8 mouse cellular contexts compared by ENCODE assay signal in the genomic region with DNA sequence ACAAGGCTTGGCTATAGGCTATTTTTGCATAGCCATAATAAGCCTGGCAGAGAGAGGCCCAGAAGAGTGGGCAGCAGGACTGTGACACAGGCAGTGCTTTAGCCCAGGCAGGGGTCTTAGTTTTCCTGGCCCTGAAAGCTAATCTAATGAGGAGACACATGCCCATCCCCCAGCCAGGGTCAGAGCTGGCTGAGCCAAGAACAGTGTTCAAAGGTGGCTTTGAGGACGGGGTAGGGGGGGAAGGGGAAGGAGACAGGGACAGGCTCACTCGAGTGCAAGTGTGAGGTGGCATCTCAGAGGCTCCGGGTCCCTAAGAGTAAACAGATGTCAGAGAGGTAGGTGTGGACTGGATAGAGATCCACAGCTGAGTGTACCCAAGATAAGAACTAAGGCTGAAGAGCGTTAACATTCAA. TPM values are rescaled to one million over a fixed set of nuclear protein-coding genes. Genes with fewer than 3 reads are reported as not detected.
DNase-seq lines count a peak whose midpoint lies in the region; ATAC-seq and TF ChIP-seq lines count a peak whose summit lies in the region.

No protein-coding gene starts in this region.

- peak; percentile 50 for DNase-seq in CD4-positive, CD25-positive, alpha-beta regulatory T cell, adult 2 months (ENCODE audit: low read depth, low spot score)
- peak; percentile 51 for DNase-seq in A20 (ENCODE audit: low read depth, low spot score)
- DNase-seq in forebrain, embryonic 14.5 days (ENCODE audit: low spot score), result no peak
- DNase-seq in kidney, postnatal 0 days (ENCODE audit: low spot score), result no peak
- no peak for DNase-seq in spleen, postnatal 36 days (ENCODE audit: low spot score in 2 of 2)
- no peak for DNase-seq in right cerebral cortex, postnatal 4 days

- H3K27ac ChIP-seq in forebrain, embryonic 14.5 days (ENCODE audit: low read depth, low read length), result peak overlapping the region; percentile 65; the same call in 1 of the 2 replicates
- H3K27ac ChIP-seq in kidney, postnatal 0 days, result peak overlapping the region; percentile 96

- H3K9ac ChIP-seq in forebrain, embryonic 14.5 days (ENCODE audit: low read length), result no peak overlapping the region
- 0 out of 2 replicates have a peak overlapping the region, but pooled peaks have one; percentile 28 for H3K9ac ChIP-seq in kidney, postnatal 0 days (ENCODE audit: low read depth, low read length)

- WGBS in forebrain, embryonic 14.5 days, result 5% methylated on average over 4 of the region's 4 CpGs
- 8% methylated on average over 4 of the region's 4 CpGs for WGBS in kidney, postnatal 0 days

- H3K79me2 ChIP-seq in myocyte (ENCODE audit: control insufficient read depth, insufficient read depth), result peaks cover 39% of the 10 kb centered on the region

- 0 out of 2 replicates have a peak, but pooled peaks cover 4% of the 10 kb centered on the region for H3K27me3 ChIP-seq in forebrain, embryonic 14.5 days (replicated peaks; ENCODE audit: control insufficient read depth, insufficient read depth, low read length)
- H3K27me3 ChIP-seq in kidney, postnatal 0 days (ENCODE audit: insufficient read depth, low read length), result no peaks in the 10 kb centered on the region
- no peaks in the 10 kb centered on the region for H3K27me3 ChIP-seq in myocyte (ENCODE audit: control insufficient read depth, insufficient read depth, insufficient read length)

- H3K36me3 ChIP-seq in forebrain, embryonic 14.5 days (ENCODE audit: control insufficient read depth, insufficient read depth, low read length), result no peaks in the 10 kb centered on the region
- no peaks in the 10 kb centered on the region for H3K36me3 ChIP-seq in kidney, postnatal 0 days (ENCODE audit: insufficient read depth, low read length)
- H3K36me3 ChIP-seq in myocyte (ENCODE audit: control insufficient read depth, insufficient read depth), result peaks cover under 1% of the 10 kb centered on the region

- no peak for TF ChIP-seq POLR2A in myocyte (IDR thresholded peaks at IDR 0.05; ENCODE audit: insufficient read length, low read depth)

- H3K4me2 ChIP-seq in forebrain, embryonic 14.5 days (ENCODE audit: low read length), result peak overlapping the region; percentile 92
- peak overlapping the region; percentile 91 for H3K4me2 ChIP-seq in kidney, postnatal 0 days (ENCODE audit: low read length)
- peak overlapping the region; percentile 100 for H3K4me2 ChIP-seq in myocyte (ENCODE audit: low read depth)

- H3K4me3 ChIP-seq in forebrain, embryonic 14.5 days (ENCODE audit: low read depth, low read length), result no peak overlapping the region
- H3K4me3 ChIP-seq in kidney, postnatal 0 days (replicated peaks; ENCODE audit: low read depth, low read length), result peak overlapping the region; percentile 84; the same call in 1 of the 2 replicates
- peak overlapping the region; percentile 54 for H3K4me3 ChIP-seq in myocyte

- TF ChIP-seq CTCF in kidney, postnatal 0 days (IDR thresholded peaks at IDR 0.05; ENCODE audit: low read depth), result no peak

- no peak for ATAC-seq in CD4-positive, CD25-positive, alpha-beta regulatory T cell, adult 4 months
- no peak for ATAC-seq in forebrain, embryonic 14.5 days
- ATAC-seq in kidney, postnatal 0 days (replicated peaks; ENCODE audit: low FRiP score, low read depth), result no peak

- no peaks in the 10 kb centered on the region for H3K9me3 ChIP-seq in forebrain, embryonic 14.5 days (replicated peaks; ENCODE audit: control insufficient read depth, low read length)
- H3K9me3 ChIP-seq in kidney, postnatal 0 days (replicated peaks; ENCODE audit: low read length), result no peaks in the 10 kb centered on the region

- peaks cover 34% of the 10 kb centered on the region for H3K4me1 ChIP-seq in forebrain, embryonic 14.5 days (ENCODE audit: control insufficient read depth, insufficient read depth, low read length)
- H3K4me1 ChIP-seq in kidney, postnatal 0 days (replicated peaks; ENCODE audit: insufficient read depth, low read length), result peaks cover 59% of the 10 kb centered on the region

- H3ac ChIP-seq in myocyte (ENCODE audit: control insufficient read depth, insufficient read length), result peak overlapping the region; percentile 3

TF ChIP-seq in myocyte, 11 proteins besides CTCF, POLR2A, EP300 and RAD21:
- TF ChIP-seq E2F4 (IDR thresholded peaks at IDR 0.05; ENCODE audit: insufficient read depth) (no peak), MAX (IDR thresholded peaks at IDR 0.05; ENCODE audit: low read depth) (no peak), POLR2AphosphoS2 (IDR thresholded peaks at IDR 0.05; ENCODE audit: insufficient read length, low read depth) (no peak), SRF (IDR thresholded peaks at IDR 0.05; ENCODE audit: control insufficient read depth, insufficient read length, low read depth) (no peak), REST (IDR thresholded peaks at IDR 0.05; ENCODE audit: insufficient read depth, insufficient read length) (no peak), TCF12 (IDR thresholded peaks at IDR 0.05; ENCODE audit: insufficient read depth, poor library complexity, severe bottlenecking) (no peak), TCF3 (IDR thresholded peaks at IDR 0.05; ENCODE audit: insufficient read length, low read depth) (no peak), MYOG (IDR thresholded peaks at IDR 0.05; ENCODE audit: control insufficient read depth in 1 of 3, insufficient read depth in 1 of 3, insufficient read length in 2 of 3, low read depth in 2 of 3) (no peak), USF1 (IDR thresholded peaks at IDR 0.05; ENCODE audit: low read depth) (no peak), MYOD1 (IDR thresholded peaks at IDR 0.05; ENCODE audit: control insufficient read depth in 1 of 3, insufficient read length in 2 of 3, low read depth in 2 of 3) (no peak), CEBPB (IDR thresholded peaks at IDR 0.05; ENCODE audit: insufficient read depth, poor library complexity, severe bottlenecking) (no peak)

RNA-seq across cellular contexts. Expression of a gene that starts 3.7 kb away (rescaled TPM):
- polyA plus RNA-seq in CD4-positive, CD25-positive, alpha-beta regulatory T cell, adult 4 months (2017; shearing (Covaris generic)), result 10 to 100 TPM; 22.7 to 89.4 TPM
- 1.1 and 1.4 TPM in 2 replicates for polyA plus RNA-seq in forebrain, embryonic 14.5 days (2014; fragmentation: Nextera tagmentation; extraction: Ambion mirVana)
- polyA plus RNA-seq in kidney, postnatal 0 days (2015; fragmentation: Nextera tagmentation; extraction: Ambion mirVana), result 4.8 and 7.8 TPM in 2 replicates
- 9.2 TPM for polyA plus RNA-seq in myocyte (2012; fragmentation: generic; extraction: Trizol)

RNA-seq across cellular contexts. Expression of a gene that starts 42.6 kb away (rescaled TPM):
- polyA plus RNA-seq in CD4-positive, CD25-positive, alpha-beta regulatory T cell, adult 4 months (2017; shearing (Covaris generic)), result not detected
- polyA plus RNA-seq in forebrain, embryonic 14.5 days (2014; fragmentation: Nextera tagmentation; extraction: Ambion mirVana), result not detected in 2 replicates
- 0.04 and 0.16 TPM in 2 replicates for polyA plus RNA-seq in kidney, postnatal 0 days (2015; fragmentation: Nextera tagmentation; extraction: Ambion mirVana)
- polyA plus RNA-seq in myocyte (2012; fragmentation: generic; extraction: Trizol), result 35.6 TPM

RNA-seq across cellular contexts. Expression of a gene that starts 43.4 kb away (rescaled TPM):
- under 1 TPM in 1 of 2 experiments, not detected in 1; 0.15 TPM for polyA plus RNA-seq in CD4-positive, CD25-positive, alpha-beta regulatory T cell, adult 4 months (2017; shearing (Covaris generic))
- 0.29 and 0.74 TPM in 2 replicates for polyA plus RNA-seq in forebrain, embryonic 14.5 days (2014; fragmentation: Nextera tagmentation; extraction: Ambion mirVana)
- polyA plus RNA-seq in kidney, postnatal 0 days (2015; fragmentation: Nextera tagmentation; extraction: Ambion mirVana), result 0.03 and 0.06 TPM in 2 replicates
- 0.05 TPM for polyA plus RNA-seq in myocyte (2012; fragmentation: generic; extraction: Trizol)

RNA-seq across cellular contexts. Expression of a gene that starts 43.4 kb away (rescaled TPM):
- 1 to 10 TPM; 3.6 to 7.5 TPM for polyA plus RNA-seq in CD4-positive, CD25-positive, alpha-beta regulatory T cell, adult 4 months (2017; shearing (Covaris generic))
- 23.7 and 34.1 TPM in 2 replicates for polyA plus RNA-seq in forebrain, embryonic 14.5 days (2014; fragmentation: Nextera tagmentation; extraction: Ambion mirVana)
- polyA plus RNA-seq in kidney, postnatal 0 days (2015; fragmentation: Nextera tagmentation; extraction: Ambion mirVana), result 18.3 and 19.1 TPM in 2 replicates
- polyA plus RNA-seq in myocyte (2012; fragmentation: generic; extraction: Trizol), result 10.5 TPM

Comparison
In these comparisons a context has a peak if more than half of its experiments do, and no peak if none do; other contexts are left out.
1. DNase-seq: peak in CD4-positive, CD25-positive, alpha-beta regulatory T cell, adult 2 months (single experiment) and A20 (single experiment); none in forebrain, embryonic 14.5 days (single experiment), kidney, postnatal 0 days (single experiment), spleen, postnatal 36 days (0 of 2) and right cerebral cortex, postnatal 4 days (single experiment).
2. RNA of a gene that starts 42.6 kb away (polyA plus RNA-seq): 35.6 TPM in myocyte (single experiment); 0.04 to 0.16 TPM in kidney, postnatal 0 days, not detected in forebrain, embryonic 14.5 days and not detected in CD4-positive, CD25-positive, alpha-beta regulatory T cell, adult 4 months; every median in the first group is over 10 times any median in the second.
3. Peak in every context shown above with its lines, with median percentiles within 50 percentile points of each other: H3K4me2 ChIP-seq.